Mouse (Mus musculus): ENCODE measurements at regions not wholly inside any gene's neighbourhood (a gene's known extent, or its start where the extent isn't known, plus 50 kb on each side); places are given as distances from the start of the nearest gene placed in this dataset.

DNA sequence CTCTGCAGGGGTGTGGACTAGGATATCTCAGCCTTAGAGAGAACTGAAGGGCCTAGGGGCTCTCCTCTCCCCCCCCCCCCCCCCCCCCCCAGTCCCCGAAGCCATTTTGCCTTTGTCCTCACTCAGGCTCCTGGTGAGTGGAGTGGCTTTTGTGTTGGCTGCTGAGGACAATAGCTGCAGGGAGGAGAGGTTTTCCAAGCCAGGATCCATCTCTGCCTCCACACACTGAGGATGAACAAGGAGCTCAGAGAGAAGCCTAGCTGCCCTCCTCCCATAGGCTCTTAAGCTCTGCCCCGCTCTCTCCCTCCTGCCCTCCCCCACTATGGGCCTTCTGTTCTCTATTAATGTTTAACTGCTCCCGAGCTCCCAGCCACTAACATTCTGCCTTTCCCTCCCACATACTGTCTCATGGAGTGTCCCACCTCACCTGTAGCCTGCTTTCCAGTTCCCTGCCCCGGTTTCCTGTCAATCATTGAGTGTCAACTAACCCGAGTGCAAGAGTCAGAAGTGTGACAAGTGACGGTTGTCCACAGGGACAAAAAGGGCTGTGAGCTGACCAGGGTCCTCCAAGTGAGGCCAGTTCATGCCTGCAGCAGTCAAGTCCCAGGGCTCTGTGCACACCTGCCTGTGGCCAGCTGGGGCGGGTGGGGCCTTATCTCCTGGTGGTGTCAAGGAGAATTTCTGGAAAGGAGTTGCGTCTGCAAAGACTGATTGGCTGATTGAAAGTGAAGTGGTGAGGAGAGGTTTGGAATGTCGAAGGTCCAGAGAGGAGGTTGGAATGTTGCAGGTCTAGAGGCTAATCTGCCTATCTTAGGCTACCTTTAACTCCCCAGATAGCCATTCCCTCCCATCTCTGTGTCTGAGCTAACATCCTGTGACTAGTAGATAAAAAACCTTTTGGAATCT, 165.1 kb upstream of the Rybp start:
- TF ChIP-seq CTCF (IDR thresholded peaks at IDR 0.05; ENCODE audit: low read depth), result no peak
- no peak for TF ChIP-seq EP300 (optimal IDR thresholded peaks at IDR 0.05)
